Mouse (Mus musculus) right cerebral cortex, adult 18-20 months (tissue): ENCODE measurements around the gene Chrm4.

Experiments used
- DNase-seq: peaks from one replicate; pipeline ENCODE4 v3.0.0; 2022; ENCODE audit warnings: mixed read lengths

Chrm4 gene

GRCm38 (mm10) chr2:91922586-91923414 lies 4.2 kb upstream of the Chrm4 start:
- no peak for DNase-seq

- DNase-seq: peak; percentile 82
Measured at GRCm38 (mm10) chr2:91923415-91924337, 3.4 kb upstream of the Chrm4 start.

GRCm38 (mm10) chr2:91924726-91925125 lies 2.3 kb upstream of the Chrm4 start:
- peak; percentile 10 for DNase-seq

DNA sequence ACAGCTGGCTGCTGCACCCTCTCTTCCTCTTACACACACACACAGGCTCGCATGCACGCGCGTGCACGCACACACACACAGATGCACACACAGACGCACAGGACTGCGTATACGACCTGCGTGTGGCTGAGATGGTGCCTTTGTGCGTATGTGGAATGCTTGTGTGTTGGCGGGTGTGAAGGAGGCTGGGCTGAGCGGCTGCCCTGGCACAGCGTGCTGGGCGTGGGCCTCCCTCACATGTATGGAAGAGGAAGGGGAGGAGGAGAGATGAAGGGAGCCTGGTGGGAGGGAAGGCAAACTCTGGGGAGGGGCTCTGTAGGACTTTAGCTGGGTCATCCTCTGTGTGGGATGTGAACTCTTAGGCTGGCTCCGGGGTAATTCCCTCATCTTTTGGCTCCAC lies 1.6 kb upstream of the Chrm4 start:
- DNase-seq: peak; percentile 86

- DNase-seq: peak; percentile 88
Measured at GRCm38 (mm10) chr2:91927826-91928533, 931 bp downstream of the Chrm4 start.

- peak; percentile 51 for DNase-seq
Measured at GRCm38 (mm10) chr2:91928534-91929350, 1.7 kb downstream of the Chrm4 start.

DNA sequence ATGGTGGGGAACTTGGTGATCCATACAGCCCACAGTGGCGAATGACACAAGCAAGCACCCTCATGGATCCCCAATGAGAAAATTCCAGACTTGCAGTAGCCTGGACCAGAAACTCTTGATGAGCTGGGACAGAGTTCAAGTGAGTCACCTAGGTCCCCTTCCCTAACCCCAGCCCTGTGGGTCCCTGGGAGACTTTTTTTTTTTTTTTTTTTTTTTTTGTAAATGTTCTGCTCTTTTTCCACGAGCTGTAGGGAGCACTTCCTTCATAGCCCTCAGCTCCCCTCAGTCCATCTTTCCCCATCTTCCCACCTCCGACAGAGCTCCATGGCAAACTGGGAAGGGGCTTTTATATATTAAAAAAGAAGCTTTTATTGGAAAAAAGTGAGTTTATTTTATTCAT lies 2.4 kb downstream of the Chrm4 start:
- no peak for DNase-seq

DNA sequence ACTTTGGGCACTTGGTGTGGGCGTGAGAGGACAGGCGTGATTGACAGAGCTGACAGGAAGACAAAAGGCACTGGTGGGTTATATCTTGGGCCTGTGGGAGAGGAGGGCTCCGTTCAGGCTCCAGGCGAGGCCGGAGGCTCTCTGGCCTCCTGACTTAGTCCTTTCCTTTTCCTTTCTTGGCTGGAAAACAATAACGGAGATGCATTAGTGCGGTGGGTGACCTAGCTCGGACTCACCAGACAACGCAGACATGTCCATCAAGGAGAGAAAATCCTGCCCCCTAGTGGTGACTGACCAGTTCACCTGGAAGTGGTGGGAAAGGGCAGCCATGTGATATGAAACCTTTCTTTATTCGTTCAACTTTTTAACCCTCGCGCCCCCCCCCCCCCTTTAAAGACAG lies 2.9 kb downstream of the Chrm4 start:
- peak; percentile 66 for DNase-seq

DNA sequence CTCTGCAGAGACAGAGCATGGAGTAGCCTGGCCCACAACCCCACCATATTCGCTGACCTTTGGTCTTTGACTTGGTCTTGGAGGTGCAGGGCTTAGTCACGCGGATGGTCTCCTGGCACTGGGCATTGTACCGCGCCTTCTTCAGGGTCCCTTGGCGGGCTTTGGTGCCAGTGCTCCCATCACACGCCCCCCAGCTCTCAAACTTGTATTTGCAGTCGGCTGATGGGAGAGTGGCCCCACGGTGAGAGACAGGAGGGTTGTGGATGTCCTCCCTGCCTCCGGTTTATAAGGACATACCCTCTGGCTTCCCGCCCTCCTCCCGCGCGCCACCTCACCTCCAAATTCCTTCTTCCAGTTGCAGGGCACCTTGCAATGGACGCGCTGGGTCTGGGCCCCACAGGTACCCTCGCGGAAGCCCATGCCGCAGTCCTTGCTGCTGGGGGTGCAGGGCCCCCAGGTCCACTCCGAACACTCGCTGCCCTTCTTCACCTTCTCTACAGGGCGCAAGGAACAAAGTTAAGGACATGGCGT lies 3.8 kb downstream of the Chrm4 start:
- peak; percentile 24 for DNase-seq

GRCm38 (mm10) chr2:91931328-91932159 lies 4.5 kb downstream of the Chrm4 start:
- peak; percentile 32 for DNase-seq

GRCm38 (mm10) chr2:91932160-91932711 lies 5.2 kb downstream of the Chrm4 start, which contains the start of gene Mdk:
Gene Mdk (minus strand): TSS chr2:91932297.
- peak; percentile 12 for DNase-seq

DNA sequence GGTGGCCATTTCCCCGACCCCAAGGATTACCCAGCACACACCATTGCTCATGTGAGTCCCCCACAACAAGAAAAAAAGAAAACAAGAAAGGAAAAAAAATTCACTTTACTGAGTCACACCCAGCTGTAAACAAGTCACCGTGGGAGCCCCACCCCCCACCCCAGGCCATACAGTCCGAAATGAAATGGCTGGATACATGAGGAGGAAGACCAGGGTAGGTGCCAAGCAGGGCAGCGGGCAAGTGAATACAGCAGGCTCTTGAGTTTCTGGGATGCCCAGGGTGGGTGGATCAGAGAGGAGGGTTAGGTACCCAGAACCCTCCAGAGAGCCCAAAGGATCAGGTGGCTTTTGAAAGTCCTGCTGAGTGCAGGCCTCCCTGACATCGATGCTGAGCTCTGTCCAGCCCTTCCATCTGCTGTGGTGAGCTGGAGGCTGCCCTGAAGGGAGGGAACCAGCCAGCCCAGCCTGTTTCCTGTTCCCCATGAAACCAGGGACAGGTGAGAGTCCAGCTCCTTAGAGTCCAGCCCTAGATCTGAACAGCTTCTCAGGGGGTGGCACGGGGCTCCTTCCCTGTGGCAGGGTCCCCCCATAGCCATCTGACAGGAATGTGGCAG lies 5.8 kb downstream of the Chrm4 start:
- no peak for DNase-seq

- no peak for DNase-seq
Measured at GRCm38 (mm10) chr2:91933471-91933870, 6.4 kb downstream of the Chrm4 start.

DNA sequence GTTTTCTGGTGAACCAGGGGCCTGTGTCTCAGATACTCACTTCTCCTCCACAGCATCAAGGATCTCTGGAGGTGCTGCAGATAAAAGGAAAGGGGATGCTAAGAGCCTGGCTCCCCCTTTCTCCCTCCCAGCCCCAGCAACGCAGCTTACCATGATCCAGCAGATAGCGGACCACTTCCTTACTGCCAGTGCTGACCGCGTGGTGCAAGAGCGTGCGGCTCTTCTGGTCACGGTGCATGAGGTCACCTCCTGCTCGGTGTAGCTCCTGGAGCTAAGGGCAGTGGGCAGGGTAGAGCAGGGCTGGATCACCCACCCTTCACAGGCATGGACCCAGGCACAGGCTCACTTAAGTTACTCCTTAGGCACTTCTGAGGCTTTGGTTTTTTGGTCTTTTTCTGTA lies 7.0 kb downstream of the Chrm4 start:
- DNase-seq: no peak

DNA sequence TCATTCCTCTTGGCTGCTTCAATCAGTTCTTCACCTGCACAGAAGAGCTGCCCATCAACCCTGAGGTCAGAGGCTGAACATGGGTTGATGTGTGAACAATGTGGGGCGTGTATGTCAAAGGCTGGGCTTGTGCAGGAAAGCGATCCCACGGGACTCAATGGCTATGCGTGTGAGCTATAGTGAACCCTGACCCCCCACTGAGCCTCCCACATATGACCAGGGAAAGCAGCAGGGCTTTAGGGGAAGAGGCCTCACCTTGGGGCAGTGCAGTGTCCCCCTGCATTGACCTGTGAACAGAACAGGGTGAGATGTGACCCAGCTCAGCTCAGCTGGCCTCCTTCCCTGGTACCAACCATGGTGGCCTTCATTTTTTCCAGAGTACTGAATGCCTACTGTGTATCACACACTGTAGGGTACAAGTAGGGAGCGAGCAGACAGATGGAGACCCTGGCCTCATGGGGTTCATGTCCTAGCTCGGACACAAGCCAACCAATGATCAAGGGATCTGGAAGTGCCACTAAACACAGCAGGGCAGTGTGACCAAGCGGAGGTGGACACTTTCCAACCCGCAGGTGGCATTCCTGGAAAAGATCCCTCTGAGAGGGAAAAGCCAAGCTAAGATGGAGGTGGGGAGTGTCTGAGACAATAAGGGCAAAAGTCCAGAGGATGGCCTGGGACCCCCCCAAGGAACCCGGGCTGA lies 7.9 kb downstream of the Chrm4 start:
- no peak for DNase-seq

DNA sequence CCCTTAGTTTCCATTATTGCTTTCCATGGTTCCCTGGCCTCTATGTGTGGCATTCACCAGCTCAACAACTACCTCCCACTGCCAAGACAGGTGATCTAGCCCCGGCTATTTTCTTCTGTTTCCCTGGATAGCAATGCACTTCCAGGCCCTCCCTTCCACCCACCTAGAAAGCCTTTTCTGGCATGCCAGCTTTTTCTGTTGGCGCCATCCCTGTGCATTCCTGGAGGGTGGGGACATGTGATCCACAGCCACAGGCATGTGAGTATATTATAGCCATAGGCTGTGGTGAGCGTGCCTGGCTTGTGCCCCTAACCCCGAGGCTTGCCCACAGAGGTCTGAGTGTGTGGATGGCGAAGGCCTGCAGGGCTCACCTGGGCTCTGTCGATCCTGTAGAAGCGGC lies 9.1 kb downstream of the Chrm4 start:
- DNase-seq: peak; percentile 83

- peak; percentile 67 for DNase-seq
Measured at GRCm38 (mm10) chr2:91939303-91939935, 12.4 kb downstream of the Chrm4 start.

DNA sequence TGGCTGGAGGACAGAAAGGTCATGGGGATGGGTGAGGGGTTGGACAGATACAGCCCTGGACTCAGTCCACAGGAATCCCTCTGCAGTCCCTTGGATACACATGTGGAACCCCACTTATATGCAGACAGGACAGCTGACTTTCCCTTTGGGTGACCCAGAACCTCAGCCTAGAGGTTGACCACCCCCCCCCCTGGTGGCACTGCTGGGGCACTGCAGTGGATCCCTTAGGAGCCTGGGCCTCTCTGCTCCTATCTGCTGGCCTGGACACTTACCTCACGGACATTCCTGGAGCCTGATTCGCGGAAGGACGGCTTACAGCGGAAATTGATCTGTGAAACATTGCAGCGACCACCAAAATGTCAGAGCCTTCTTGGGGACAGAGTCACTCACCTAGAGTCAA lies 15.3 kb downstream of the Chrm4 start:
- no peak for DNase-seq
